Mouse (Mus musculus): ENCODE measurements at regions not wholly inside any gene's neighbourhood (a gene's known extent, or its start where the extent isn't known, plus 50 kb on each side); places are given as distances from the start of the nearest gene placed in this dataset.

DNA sequence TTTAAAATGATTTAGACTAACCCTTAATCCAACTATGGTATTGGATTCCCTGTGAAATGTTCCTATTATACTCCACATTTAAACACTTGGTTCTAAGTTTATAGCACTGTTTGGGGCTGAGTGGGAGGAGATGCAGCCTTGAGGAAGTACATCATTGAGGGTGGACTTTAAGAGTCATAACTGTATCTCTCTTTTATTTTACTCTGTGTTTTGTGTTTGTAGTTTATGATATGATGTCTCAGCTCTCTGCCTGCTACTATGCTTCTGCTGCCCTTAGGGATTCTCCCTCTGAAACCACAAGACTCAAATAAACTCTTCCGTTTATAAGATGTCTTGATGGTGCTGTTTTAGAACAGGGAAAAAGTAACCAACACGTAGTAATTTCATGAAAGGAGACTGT is 797.7 kb upstream of the Sel1l start:
- Histone ChIP-seq H3K36me3 (ENCODE audit: control insufficient read depth, insufficient read depth) (no peaks in the 10 kb centered on the region), H3ac (ENCODE audit: control insufficient read depth, insufficient read length, low read depth) (no peak overlapping the region), H3K4me3 (ENCODE audit: insufficient read depth, poor library complexity, severe bottlenecking) (no peak overlapping the region), H3K79me3 (ENCODE audit: low read depth) (no peaks in the 10 kb centered on the region), H3K79me2 (ENCODE audit: control insufficient read depth, insufficient read depth) (no peaks in the 10 kb centered on the region), H3K27me3 (ENCODE audit: control insufficient read depth, insufficient read depth, insufficient read length) (no peaks in the 10 kb centered on the region)
- TF ChIP-seq MAX (IDR thresholded peaks at IDR 0.05), result no peak
- TF ChIP-seq CEBPB (IDR thresholded peaks at IDR 0.05; ENCODE audit: low read depth), result no peak
- TF ChIP-seq CTCF (IDR thresholded peaks at IDR 0.05; ENCODE audit: control insufficient read depth, insufficient read depth, insufficient read length), result no peak

DNA sequence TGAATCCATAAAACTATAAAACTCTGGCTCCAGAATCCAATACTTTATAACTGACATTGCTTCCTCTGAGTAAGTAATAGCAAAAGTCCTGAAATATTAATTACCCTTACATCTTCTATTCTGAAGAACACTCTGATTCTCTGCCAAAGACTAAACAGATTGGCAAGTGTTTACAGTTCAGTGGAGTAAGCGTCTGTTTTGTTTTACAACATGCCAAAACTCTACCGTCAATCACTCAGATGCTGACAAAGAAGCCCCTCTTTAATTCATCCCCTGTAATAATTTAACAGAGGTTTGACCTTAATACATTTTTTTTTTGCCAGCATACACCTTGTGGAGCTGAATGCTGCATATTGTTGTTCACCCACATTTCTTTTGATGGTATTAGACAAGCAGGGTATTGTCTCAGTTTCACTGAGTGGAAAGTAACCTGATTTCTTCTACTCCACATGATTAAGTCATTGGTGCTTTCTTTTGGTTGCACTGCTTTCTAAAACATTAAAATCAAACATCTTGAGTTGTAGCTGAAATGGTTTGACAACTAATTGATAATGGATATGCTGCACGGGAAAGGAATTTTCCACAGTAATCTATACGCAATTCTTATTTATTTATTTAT is 796.2 kb upstream of the Sel1l start:
- Histone ChIP-seq H3K4me3 (ENCODE audit: insufficient read depth, poor library complexity, severe bottlenecking) (no peak overlapping the region), H3K79me2 (ENCODE audit: control insufficient read depth, insufficient read depth) (no peaks in the 10 kb centered on the region), H3K36me3 (ENCODE audit: control insufficient read depth, insufficient read depth) (no peaks in the 10 kb centered on the region), H3K79me3 (ENCODE audit: low read depth) (no peaks in the 10 kb centered on the region), H3K27me3 (ENCODE audit: control insufficient read depth, insufficient read depth, insufficient read length) (no peaks in the 10 kb centered on the region), H3ac (ENCODE audit: control insufficient read depth, insufficient read length, low read depth) (no peak overlapping the region)
- no peak for TF ChIP-seq USF1 (IDR thresholded peaks at IDR 0.05; ENCODE audit: low read depth)
- no peak for TF ChIP-seq CEBPB (IDR thresholded peaks at IDR 0.05; ENCODE audit: low read depth)
- TF ChIP-seq MYOD1 (IDR thresholded peaks at IDR 0.05; ENCODE audit: control insufficient read depth, insufficient read length, low read depth), result no peak

DNA sequence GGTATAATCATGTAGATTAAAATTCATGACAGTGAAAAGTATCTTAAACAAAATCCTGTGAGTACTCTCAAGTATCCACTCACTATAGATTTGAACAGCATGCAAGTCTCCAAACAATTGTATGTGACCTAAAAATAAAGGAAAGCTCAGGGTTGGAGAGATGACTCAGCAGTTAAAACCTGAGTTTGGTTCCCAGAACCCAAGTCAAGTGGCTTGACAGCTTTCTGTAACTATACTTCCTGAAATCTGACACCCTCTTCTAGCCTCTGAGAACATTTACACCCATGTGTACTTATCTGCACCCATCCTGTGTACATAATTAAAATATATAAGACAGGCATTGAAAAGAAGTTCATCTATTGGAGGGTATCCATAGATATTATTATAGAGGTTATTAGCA is 770.2 kb upstream of the Sel1l start:
- no peak overlapping the region for H3K4me3 ChIP-seq (ENCODE audit: insufficient read depth, poor library complexity, severe bottlenecking)
- TF ChIP-seq USF1 (IDR thresholded peaks at IDR 0.05; ENCODE audit: low read depth) (no peak), MYOG (IDR thresholded peaks at IDR 0.05; ENCODE audit: control insufficient read depth, extremely low read depth, insufficient read length) (no peak), FOSL1 (IDR thresholded peaks at IDR 0.05; ENCODE audit: insufficient read depth, low read length, poor library complexity, severe bottlenecking) (no peak), MYOD1 (IDR thresholded peaks at IDR 0.05; ENCODE audit: control insufficient read depth, insufficient read length, low read depth) (no peak), CEBPB (IDR thresholded peaks at IDR 0.05; ENCODE audit: low read depth) (no peak), CTCF (IDR thresholded peaks at IDR 0.05; ENCODE audit: control insufficient read depth, insufficient read depth, insufficient read length) (no peak), MAX (IDR thresholded peaks at IDR 0.05) (no peak)

DNA sequence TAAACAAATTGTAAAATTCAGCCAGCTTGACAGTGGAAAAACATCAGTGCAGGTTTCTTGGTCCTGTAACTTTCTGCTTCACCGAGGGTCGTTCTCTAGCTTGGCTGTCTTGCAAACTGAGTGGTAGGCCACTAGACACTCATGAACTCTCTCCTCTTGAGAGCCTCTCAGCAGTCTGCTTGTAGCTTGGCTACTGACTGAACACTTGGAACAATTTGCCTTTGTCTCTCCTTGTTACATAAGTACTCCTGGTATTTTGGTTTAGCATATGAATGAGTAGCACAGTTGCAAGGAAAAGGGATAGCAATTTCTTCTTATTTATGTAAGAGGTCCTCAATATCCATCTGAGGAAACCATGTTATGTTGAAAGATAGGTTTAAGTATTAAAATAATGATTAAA is 769.6 kb upstream of the Sel1l start:
- no peaks in the 10 kb centered on the region for H3K79me3 ChIP-seq (ENCODE audit: low read depth)
- no peak overlapping the region for H3K4me3 ChIP-seq (ENCODE audit: insufficient read depth, poor library complexity, severe bottlenecking)
- TF ChIP-seq MYOD1 (IDR thresholded peaks at IDR 0.05; ENCODE audit: control insufficient read depth, insufficient read length, low read depth), result no peak
- TF ChIP-seq FOSL1 (IDR thresholded peaks at IDR 0.05; ENCODE audit: insufficient read depth, low read length, poor library complexity, severe bottlenecking), result no peak
- no peak for TF ChIP-seq MAX (IDR thresholded peaks at IDR 0.05)
- no peak for TF ChIP-seq CTCF (IDR thresholded peaks at IDR 0.05; ENCODE audit: control insufficient read depth, insufficient read depth, insufficient read length)
- no peak for TF ChIP-seq CEBPB (IDR thresholded peaks at IDR 0.05; ENCODE audit: low read depth)
- TF ChIP-seq USF1 (IDR thresholded peaks at IDR 0.05; ENCODE audit: low read depth), result no peak
- no peak for TF ChIP-seq MYOG (IDR thresholded peaks at IDR 0.05; ENCODE audit: control insufficient read depth, extremely low read depth, insufficient read length)
- H3K36me3 ChIP-seq (ENCODE audit: control insufficient read depth, insufficient read depth), result no peaks in the 10 kb centered on the region
- no peak overlapping the region for H3ac ChIP-seq (ENCODE audit: control insufficient read depth, insufficient read length, low read depth)
- no peaks in the 10 kb centered on the region for H3K27me3 ChIP-seq (ENCODE audit: control insufficient read depth, insufficient read depth, insufficient read length)
- no peaks in the 10 kb centered on the region for H3K79me2 ChIP-seq (ENCODE audit: control insufficient read depth, insufficient read depth)

More for the DNA sequence above, 770.2 kb upstream of the Sel1l start:
- Histone ChIP-seq H3ac (ENCODE audit: control insufficient read depth, insufficient read length, low read depth) (no peak overlapping the region), H3K79me3 (ENCODE audit: low read depth) (no peaks in the 10 kb centered on the region), H3K79me2 (ENCODE audit: control insufficient read depth, insufficient read depth) (no peaks in the 10 kb centered on the region), H3K27me3 (ENCODE audit: control insufficient read depth, insufficient read depth, insufficient read length) (no peaks in the 10 kb centered on the region), H3K36me3 (ENCODE audit: control insufficient read depth, insufficient read depth) (no peaks in the 10 kb centered on the region)

- Histone ChIP-seq H3K36me3 (ENCODE audit: control insufficient read depth, insufficient read depth) (no peaks in the 10 kb centered on the region), H3K27me3 (ENCODE audit: control insufficient read depth, insufficient read depth, insufficient read length) (no peaks in the 10 kb centered on the region), H3K79me3 (ENCODE audit: low read depth) (no peaks in the 10 kb centered on the region), H3K79me2 (ENCODE audit: control insufficient read depth, insufficient read depth) (no peaks in the 10 kb centered on the region), H3ac (ENCODE audit: control insufficient read depth, insufficient read length, low read depth) (no peak overlapping the region), H3K4me3 (ENCODE audit: insufficient read depth, poor library complexity, severe bottlenecking) (no peak overlapping the region)
- TF ChIP-seq MYOD1 (IDR thresholded peaks at IDR 0.05; ENCODE audit: control insufficient read depth, insufficient read length, low read depth) (no peak), MAX (IDR thresholded peaks at IDR 0.05) (no peak), CEBPB (IDR thresholded peaks at IDR 0.05; ENCODE audit: low read depth) (no peak), USF1 (IDR thresholded peaks at IDR 0.05; ENCODE audit: low read depth) (no peak), FOSL1 (IDR thresholded peaks at IDR 0.05; ENCODE audit: insufficient read depth, low read length, poor library complexity, severe bottlenecking) (no peak), MYOG (IDR thresholded peaks at IDR 0.05; ENCODE audit: control insufficient read depth, extremely low read depth, insufficient read length) (no peak), CTCF (IDR thresholded peaks at IDR 0.05; ENCODE audit: control insufficient read depth, insufficient read depth, insufficient read length) (no peak)
Observed at GRCm38 (mm10) chr12:92601673-92602072, 752.7 kb upstream of the Sel1l start.

DNA sequence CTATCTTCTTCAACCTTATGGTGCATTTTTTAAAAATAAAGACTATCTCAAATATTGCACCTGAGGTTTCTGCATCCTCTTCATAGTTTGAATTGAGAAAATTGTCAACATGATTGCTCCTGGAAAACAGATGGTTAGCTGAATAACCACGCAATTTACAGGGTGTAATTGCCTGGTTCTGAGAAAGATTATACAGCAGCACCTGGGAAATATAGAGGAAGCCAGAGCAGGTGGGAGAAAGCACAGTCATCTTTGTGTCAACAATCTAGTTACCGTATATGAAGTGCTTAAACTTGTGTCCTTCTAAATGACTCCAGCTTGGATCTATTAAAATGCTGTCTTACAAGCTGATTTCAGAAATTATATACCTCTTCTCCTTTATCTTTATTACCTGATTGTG is 740.8 kb upstream of the Sel1l start:
- no peak overlapping the region for H3K4me3 ChIP-seq (ENCODE audit: insufficient read depth, poor library complexity, severe bottlenecking)
- H3K27me3 ChIP-seq (ENCODE audit: control insufficient read depth, insufficient read depth, insufficient read length), result no peaks in the 10 kb centered on the region
- H3K36me3 ChIP-seq (ENCODE audit: control insufficient read depth, insufficient read depth), result no peaks in the 10 kb centered on the region
- no peaks in the 10 kb centered on the region for H3K79me2 ChIP-seq (ENCODE audit: control insufficient read depth, insufficient read depth)
- no peaks in the 10 kb centered on the region for H3K79me3 ChIP-seq (ENCODE audit: low read depth)
- H3ac ChIP-seq (ENCODE audit: control insufficient read depth, insufficient read length, low read depth), result no peak overlapping the region
- TF ChIP-seq FOSL1 (IDR thresholded peaks at IDR 0.05; ENCODE audit: insufficient read depth, low read length, poor library complexity, severe bottlenecking) (no peak), CEBPB (IDR thresholded peaks at IDR 0.05; ENCODE audit: low read depth) (no peak), CTCF (IDR thresholded peaks at IDR 0.05; ENCODE audit: control insufficient read depth, insufficient read depth, insufficient read length) (no peak), MYOG (IDR thresholded peaks at IDR 0.05; ENCODE audit: control insufficient read depth, extremely low read depth, insufficient read length) (no peak)

Data from C2C12 (cell line).